Mouse (Mus musculus) spleen, adult 2 months (tissue): ENCODE data around the gene Tcirg1.

Source experiments
- CTCF ChIP-seq: fragments of 200-500 bp; IDR thresholded peaks from 2 replicates; pipeline ENCODE4 v1.5.1; 2011; ENCODE audit warnings: mild to moderate bottlenecking, inconsistent platforms; ENCODE audit not compliant: insufficient read depth, insufficient read length, insufficient replicate concordance; ENCODE audit errors: extremely low read depth
- POLR2A ChIP-seq: fragments of 200-500 bp; IDR thresholded peaks from 2 replicates; pipeline ENCODE4 v1.6.1; 2011; ENCODE audit warnings: low read depth, low read length, inconsistent platforms

DNA sequence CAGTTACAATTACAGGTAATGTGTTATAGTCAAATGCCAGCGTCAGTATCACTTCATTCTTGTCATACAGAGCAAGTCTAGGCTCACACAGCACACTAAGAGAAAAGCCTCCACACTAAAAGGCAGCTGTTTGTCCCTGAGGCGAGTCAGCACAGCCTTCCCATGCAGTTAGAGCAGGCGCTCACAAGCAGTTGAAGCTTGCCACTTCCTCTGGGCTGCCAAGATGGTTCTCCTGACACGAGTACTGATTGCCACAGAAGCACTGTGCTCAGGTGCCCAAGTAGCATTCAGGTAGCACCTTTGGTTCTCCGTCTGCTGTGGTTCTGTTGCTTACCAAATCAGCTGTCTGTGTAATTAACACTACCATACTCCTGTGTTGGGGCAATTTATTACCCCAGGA lies 17.8 kb downstream of the Tcirg1 start:
- TF ChIP-seq CTCF, result no peak
- TF ChIP-seq POLR2A, result no peak
